Mouse (Mus musculus): ENCODE data around the gene Plekhg6.

Plekhg6 gene

DNA sequence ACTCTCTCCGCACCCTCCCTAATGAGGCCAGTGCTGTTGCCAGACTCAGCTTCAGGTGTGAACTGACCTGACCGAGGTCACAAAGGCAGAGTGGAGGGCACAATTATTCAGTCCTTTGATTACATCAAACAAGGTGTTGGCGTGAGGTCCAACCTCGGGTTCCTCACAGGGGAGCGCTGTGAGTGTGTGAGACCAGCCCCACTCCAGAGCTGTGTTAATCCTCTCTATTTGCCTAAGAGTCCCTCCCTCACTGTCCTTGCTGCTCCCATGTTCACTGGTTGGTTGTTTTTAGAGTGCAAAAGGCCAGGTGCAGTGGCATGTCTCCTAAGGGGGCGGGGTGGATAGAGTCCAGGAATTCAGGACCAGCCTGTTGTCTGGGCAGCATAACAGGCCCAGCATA is 5.5 kb upstream of the Plekhg6 start:
- CTCF ChIA-PET: interaction anchor here (0.5 kb wide), 1 partner anchor 11 kb away, joined by 4 read pairs; no protein-coding TSS in a partner anchor

DNA sequence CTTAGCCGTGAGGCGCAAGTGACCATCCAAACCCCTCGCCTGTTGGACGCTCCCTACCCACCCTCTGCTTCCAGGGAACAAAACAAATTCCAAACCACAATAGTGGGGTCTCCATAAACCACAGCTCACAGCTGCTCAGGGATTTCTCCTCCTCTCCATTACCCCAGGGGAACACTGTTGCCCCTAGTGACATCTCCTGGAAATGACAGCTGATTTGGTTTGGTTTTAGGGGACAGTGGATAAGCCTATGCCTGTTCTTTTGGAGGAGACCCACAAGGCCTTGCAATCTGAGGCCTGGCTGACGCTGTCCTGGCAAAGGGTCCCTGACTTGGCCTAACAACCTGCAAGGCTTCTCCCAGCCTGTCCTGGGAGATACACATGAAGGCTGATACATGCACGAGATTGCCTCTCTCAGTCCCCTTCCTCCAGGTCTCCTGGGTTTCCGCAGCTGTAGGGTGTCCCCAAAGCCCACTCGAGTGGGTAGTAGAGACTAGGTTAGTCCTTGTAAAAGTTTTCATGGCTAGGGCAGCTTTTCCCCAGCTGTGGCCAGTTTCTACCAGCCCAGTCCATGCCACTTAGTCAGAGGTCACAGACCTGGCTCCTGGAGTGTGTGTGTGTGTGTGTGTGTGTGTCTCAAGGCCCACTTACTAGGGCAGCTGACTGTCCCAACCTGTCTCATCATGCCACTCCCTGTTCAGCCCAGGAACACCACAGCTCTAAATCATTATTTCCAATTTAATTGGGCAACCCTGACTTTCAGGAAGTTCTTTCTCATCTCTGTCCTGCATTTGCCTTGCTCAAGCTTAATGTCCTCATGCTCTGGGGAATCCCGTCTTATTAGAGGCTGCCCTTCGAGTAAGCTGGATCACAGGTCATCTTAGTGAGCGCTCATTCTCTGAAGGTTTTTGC is 4.7 kb upstream of the Plekhg6 start:
- CTCF ChIA-PET: interaction anchor here (0.5 kb wide), 1 partner anchor 10 kb away, joined by 4 read pairs; no protein-coding TSS in a partner anchor

DNA sequence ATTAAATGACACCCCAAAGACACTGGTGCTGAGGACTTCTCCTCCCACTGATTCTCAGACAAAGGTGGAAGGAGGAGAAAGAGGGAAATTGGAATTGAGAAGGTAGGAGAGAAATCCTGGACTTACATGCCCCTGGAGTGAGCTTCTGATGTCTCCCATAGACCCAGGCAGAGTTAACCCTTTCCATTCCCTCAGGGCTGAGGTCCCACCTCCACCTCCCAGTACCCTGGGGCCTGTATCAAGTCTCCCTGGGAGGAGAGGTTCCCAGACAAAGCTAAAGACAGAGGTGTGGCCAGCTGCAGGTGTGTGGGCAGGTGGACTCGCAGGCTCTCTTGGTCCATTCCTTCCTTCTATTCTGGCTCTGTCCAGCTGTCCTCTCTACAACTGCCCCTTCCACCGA is 1.4 kb upstream of the Plekhg6 start:
- CTCF ChIA-PET: interaction anchor here (0.9 kb wide), 1 partner anchor 241 kb away, joined by 3 read pairs; no protein-coding TSS in a partner anchor

DNA sequence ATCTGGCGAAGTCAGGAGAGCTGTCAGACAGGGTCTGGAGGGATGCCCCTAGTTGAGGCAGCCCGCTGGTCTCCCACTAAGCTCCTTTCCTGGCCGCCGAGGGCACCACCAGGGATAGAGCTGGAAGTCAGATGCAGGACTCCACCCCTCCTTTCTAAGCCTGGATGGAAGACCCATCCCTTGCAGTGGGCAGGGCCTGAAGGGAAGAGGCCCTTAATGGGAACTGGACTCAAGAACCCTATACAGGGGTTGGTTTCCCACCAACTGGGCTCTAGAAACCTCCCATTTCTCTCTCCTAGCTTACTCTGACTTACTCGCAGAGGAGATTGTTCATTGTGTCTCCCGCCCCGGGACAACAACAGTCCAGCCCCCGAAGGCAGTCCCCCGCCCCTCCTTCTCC is 812 bp downstream of the Plekhg6 start:
- CTCF ChIA-PET: no interaction called here

GRCm38 (mm10) chr6:125378621-125379020 is 2.0 kb downstream of the Plekhg6 start:
- CTCF ChIA-PET: no interaction called here

GRCm38 (mm10) chr6:125377582-125378451 is 2.8 kb downstream of the Plekhg6 start:
- CTCF ChIA-PET: no interaction called here

- CTCF ChIA-PET: no interaction called here
Measured at GRCm38 (mm10) chr6:125377042-125377441, 3.6 kb downstream of the Plekhg6 start.

DNA sequence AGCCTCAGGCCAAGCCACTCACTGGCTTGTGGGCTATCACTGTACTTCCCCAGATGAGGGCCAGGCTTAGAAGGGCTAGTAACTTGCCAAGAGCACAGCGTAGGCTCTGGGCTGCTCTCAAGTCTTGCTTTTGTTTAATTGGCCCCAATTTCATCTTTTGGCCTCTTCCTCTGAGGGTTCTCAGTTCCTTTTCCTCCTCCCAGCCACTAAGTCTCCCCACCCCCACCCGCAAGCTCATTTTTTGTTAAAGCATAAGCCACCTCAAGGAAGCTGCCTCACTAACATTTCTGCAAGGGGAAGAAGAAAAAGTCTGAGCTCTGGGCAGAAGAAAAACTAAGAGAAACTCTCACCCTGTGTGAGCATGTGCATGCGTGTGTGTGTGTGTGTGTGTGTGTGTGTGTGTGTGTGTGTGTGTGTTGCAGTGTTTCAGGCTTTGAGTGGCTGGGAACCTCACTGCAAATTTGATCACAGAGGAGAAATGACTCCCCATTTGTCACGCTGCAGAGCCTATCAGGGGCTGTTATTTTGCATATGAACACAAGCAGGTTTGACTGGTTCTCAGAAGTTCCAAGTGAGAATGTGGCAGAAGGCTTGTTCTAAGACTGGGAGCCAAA is 12.7 kb downstream of the Plekhg6 start:
- CTCF ChIA-PET: no interaction called here

DNA sequence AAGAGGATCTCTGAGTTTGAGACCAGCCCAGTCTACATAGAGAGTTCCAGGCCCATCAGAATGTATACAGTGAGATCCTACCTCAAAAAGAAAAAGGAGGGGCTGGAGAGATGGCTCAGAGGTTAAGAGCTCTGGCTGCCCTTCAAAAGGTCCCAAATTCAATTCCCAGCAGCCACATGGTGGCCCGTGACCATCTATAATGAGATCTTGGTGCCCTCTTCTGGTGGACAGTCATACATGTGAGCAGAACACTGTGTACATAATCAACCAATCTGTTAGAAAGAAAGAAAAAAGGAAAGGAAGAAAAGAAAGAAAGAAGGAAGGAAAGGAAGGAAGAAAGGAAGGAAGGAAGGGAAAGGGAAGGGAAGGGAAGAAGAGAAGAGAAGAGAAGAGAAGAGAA is 14.5 kb downstream of the Plekhg6 start:
- CTCF ChIA-PET: interaction anchor here (0.7 to 1.1 kb wide), 3 partner anchors 11 to 238 kb away, joined by 3 to 4 read pairs (median 3); no protein-coding TSS in a partner anchor

DNA sequence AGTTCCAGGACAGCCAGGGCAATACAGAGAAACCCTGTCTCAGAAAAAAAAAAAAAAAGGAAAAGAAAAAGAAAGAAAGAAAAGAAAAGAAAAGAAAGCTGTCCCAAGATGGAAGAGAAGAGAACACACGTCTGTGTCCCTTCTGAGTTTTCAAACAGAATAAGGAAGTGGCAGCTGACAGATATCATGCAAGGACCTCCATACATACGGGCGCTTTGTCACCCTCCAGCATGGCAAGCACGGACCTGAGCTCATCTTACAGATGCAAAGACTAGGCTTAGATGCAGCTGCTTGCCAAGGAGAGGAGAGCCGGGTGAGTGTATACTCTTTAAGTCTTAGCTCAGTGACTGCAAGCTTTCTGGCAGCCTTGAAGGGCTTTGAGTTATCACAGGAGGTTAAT is 15.1 kb downstream of the Plekhg6 start:
- CTCF ChIA-PET: interaction anchor here (0.7 to 1.1 kb wide), 2 partner anchors 10 to 36 kb away, joined by 3 to 4 read pairs; no protein-coding TSS in a partner anchor

GRCm38 (mm10) chr6:125364448-125364847 is 16.1 kb downstream of the Plekhg6 start:
- CTCF ChIA-PET: interaction anchor here (0.5 to 0.6 kb wide), 2 partner anchors 49 to 198 kb away, joined by 4 to 14 read pairs; no protein-coding TSS in a partner anchor

DNA sequence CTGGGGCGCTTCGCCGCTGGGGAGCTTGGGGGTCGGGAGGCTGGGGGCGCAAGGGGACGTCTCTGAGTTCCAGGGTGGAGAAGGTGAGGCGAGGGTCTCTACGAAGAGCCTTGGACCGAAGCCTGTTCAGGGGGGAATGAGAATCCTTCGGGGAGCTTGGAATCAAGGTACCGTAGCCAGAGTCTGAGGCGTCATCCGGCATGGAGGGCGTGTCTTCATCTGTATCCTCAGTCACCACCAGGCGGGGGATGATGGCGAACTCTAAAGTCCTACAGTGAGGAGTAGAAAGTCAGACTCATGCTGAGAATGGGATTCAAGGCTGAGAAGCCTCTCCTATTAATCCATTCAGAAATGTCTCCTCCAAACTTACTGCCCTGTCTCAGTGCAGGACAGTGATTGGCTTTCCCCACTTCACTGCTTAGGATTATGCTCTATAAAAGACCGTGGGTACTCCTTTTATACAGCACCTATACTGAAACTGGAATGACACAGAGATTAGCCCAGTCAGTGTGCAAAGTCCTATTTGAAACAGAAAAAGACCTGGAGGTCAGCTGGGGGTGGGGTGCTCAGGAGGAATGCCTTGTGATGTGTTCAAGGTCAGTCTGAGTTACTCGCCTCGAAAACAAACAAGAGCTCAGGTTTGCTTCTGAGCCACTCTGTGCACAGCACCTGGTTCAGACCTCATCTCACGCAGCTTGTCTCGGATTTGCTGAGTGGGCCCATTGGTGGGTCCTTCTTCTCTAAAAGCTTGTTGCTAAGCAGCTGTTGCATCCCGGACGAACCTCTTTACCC is 16.9 kb downstream of the Plekhg6 start:
- CTCF ChIA-PET: interaction anchor here (0.5 to 0.6 kb wide), 3 partner anchors 34 to 59 kb away, joined by 3 to 6 read pairs (median 4); no protein-coding TSS in a partner anchor

DNA sequence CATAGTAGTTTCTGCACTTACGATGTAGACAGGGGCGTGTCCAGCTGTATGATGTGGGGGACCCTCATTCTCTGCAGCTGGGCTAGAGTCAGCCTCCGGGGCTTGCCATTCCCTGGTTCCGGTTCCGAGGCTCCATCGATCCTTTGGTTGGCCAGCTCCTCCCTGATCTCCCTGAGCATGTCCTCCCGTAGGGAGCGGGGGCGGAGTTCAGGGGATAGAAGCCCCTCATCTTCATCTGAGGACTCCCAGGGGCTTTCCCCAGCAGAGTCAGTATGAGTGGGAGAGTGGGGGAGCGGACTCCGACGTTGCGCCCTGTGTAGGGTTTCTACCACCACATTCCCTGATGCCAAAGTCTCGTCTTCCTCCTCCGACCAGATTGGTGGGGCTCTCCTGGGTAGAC is 17.6 kb downstream of the Plekhg6 start:
- CTCF ChIA-PET: no interaction called here

GRCm38 (mm10) chr6:125361467-125362291 is 18.9 kb downstream of the Plekhg6 start:
- CTCF ChIA-PET: no interaction called here

- CTCF ChIA-PET: no interaction called here
Measured at GRCm38 (mm10) chr6:125360846-125361245, 19.7 kb downstream of the Plekhg6 start.

GRCm38 (mm10) chr6:125359999-125360398 is 20.6 kb downstream of the Plekhg6 start:
- CTCF ChIA-PET: no interaction called here

DNA sequence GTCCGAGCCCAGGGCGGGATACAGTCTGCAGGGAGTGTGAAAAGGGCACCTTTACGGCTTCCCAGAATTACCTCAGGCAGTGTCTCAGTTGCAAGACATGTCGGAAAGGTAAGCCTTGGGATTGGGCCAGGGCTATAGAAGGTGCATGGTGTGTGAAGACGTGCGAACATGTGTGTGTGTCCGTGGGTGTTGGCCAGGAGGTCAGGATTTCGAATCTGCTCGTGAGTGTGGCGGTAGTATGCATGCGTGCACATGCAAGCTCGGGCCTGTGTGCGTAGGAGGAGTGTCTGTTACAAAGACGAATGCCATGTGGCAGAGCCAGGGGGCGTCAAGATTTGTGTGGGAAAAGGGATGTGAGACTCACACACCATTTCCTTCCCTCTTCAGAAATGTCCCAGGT is 23.3 kb downstream of the Plekhg6 start:
- CTCF ChIA-PET: no interaction called here

DNA sequence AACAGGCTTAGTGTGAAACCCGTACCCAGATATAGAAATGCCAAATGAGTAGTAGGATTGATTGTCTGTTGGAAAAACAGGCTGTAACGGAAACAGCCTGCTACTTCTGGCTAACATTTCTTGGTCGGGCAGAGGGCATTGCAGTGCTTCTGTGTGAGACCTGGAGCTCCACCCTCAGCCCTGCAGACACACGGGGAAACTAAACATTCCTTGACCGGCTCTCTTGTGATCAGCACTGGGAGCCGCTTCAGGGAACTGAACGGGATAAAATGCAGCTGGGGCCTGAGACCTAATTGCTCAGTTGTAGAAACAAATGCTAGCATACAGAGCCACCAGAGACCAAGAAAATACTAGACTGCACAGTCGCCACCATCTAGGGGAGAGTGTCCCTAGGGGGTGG is 24.3 kb downstream of the Plekhg6 start:
- CTCF ChIA-PET: no interaction called here

DNA sequence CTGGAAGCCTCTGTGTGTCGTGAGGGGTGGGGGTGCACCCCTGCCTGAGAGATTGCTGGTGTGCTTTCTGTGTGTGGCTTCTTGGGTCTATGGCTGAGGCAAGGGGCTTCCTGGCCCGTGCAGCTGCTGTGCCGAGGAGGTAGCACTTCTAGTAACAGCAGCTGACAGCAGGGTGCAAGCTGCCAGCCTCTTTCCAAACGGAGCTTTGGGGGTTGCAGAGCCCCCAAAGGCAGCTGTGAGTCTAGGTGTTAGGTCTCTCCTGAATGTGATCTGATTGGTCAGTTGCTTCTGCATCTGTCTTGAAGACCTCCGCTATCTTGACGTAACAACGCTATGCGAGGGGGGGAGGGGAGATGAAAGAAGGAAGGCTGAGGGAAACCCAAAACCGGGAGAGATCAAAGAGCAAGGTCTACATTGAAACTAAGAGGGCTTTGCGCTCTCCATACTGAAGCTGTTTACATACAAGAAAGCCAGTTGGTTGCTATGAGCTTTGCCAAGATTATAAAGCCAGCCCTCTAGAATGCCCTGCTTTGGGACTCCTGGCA is 25.3 kb downstream of the Plekhg6 start:
- CTCF ChIA-PET: interaction anchor here (0.5 to 1.2 kb wide), 2 partner anchors 11 to 24 kb away, joined by 3 to 4 read pairs; no protein-coding TSS in a partner anchor
